Mouse (Mus musculus): ENCODE data around the gene Tmem189.
A peak's percentile ranks its signal among the peaks of the same experiment; 100 is the strongest.
"Not testable (repeated sequence)": the region's sequence is repeated elsewhere in the genome, so short reads cannot be mapped to it uniquely, and the experiment has no call there.

Gene Tmem189

GRCm38 (mm10) chr2:167649290-167650032 lies 40.2 kb downstream of the Tmem189 start:
- DNase-seq (ENCODE audit: low spot score): no peak

GRCm38 (mm10) chr2:167646411-167646810 lies 43.2 kb downstream of the Tmem189 start:
- no peak for DNase-seq (ENCODE audit: low spot score)

DNA sequence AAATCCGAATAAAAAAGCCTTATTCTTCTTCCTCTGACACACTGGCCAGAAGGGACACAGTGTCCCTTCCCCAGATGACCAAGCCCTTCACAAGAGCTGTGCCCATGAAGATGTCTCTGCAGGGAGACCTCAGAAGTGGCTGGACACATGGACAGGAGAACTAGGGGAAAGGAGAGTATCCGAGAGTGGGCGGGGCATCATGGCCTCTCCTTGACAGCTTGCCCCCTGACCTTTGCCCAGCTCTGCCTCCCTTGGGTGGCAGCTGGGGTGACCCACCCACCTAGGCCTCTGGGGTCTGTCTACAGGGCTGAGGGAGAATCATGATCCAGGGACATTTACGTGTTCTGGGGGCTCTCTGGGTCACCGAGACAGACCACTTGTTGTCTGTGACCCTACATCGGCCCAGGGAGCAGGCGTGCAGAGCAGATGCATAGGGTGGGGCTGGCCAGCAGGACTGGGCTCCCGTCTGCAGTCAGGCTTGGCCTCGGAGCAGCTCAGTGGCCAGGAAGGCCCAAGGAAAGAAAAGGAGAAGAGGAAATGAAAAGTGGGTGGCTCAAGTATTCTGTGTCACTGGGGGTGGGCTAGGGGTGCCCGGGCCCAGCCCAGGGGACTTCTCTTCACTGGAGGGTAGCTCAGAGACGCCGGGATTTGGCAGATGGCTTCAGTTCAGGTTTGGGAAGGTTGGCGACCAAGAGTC lies 46.1 kb downstream of the Tmem189 start:
- DNase-seq (ENCODE audit: low spot score): not testable (repeated sequence)

GRCm38 (mm10) chr2:167642164-167642563 lies 47.5 kb downstream of the Tmem189 start:
- DNase-seq (ENCODE audit: low spot score): no peak

DNA sequence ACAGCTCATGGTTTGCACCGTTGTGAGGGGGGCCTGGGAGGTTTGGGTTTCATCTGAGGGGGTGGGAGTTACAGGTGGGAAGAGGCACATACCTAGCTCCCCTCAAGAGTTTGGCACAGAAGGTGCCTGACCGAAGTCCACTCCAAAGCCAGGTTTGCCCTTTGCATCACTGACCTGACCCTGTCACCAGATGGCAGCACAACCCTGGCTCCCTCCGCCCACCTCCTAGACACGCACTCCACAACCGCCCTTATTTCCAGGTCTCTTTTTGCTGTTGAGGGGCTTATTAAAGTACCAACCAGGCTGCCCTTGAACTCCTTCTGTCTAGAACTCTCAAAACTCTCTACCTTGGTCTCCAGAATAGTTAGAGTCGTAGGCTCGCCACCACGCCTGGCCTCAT lies 48.3 kb downstream of the Tmem189 start:
- no peak for DNase-seq (ENCODE audit: low spot score)

- no peak for DNase-seq (ENCODE audit: low spot score)
Measured at GRCm38 (mm10) chr2:167640279-167640678, 49.3 kb downstream of the Tmem189 start.

DNA sequence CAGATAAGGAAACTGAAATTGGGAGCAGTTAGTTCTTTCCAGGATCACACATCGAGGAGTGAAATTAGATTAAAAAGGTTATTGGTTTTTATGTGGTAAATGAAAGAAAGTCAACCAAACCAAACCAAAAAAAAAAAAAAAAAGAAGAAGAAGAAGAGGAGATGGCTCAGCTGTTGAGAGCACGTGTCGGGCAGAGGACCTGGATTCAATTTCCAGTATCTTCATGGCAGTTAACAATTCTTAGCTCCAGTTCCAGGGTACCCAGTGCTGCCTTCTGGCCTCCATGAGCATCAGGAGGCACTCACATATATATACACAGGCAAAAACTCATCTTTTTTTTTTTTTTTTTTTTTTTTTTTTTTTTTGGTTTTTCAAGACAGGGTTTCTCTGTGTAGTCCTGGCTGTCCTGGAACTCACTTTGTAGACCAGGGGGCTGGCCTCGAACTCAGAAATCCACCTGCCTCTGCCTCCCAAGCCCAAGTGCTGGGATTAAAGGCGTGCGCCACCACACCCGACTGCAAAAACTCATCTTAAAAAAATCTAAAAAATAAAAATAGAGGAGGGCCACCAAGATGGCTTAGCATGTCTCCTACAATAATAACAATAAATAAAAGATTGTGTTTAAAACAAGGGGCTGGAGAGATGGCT lies 54.6 kb downstream of the Tmem189 start:
- no peak for DNase-seq (ENCODE audit: low spot score)

DNA sequence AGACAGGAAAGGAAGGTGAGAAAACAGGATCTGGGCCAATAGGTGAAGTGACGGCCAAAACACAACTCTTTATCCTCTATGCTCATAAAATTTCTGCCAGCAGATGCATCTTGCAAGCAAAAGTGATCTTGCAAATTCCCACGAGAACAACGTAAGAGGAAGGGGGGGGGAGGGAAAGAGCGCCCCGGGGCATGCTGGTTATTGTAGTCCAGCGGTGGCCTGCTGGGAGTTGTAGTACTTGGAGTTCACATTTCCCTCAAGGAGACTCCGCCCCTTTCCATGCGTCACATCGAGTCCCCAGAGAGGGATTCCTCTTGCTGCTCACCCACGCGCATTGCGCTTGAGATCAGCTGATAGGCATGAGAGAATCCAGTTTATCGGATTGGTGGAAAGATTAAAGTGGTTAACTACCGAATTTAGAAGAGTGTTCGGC lies 55.3 kb downstream of the Tmem189 start:
- DNase-seq (ENCODE audit: low spot score): peak; percentile 69

DNA sequence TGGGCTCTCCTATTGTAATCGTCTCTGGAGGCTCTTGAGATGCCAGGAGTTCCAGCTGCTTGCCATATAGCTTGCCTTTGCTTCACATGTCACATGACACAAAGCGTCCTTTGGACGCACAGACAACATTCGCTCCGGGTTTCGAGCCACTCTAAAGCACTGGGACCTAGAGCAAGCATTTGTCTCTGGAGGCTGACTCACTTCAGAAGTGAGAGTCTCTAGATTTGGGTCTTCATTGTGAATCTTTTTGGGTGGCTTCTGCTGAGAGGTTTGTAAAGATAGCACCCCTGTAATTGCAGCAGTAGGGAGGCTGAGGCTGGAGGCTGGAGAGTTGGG lies 56.1 kb downstream of the Tmem189 start:
- no peak for DNase-seq (ENCODE audit: low spot score)

- no peak for DNase-seq (ENCODE audit: low spot score)
Measured at GRCm38 (mm10) chr2:167632731-167633536, 56.7 kb downstream of the Tmem189 start.

- peak; percentile 98 for DNase-seq (ENCODE audit: low spot score)
Measured at GRCm38 (mm10) chr2:167631591-167632448, 57.8 kb downstream of the Tmem189 start, which contains the start of gene Ube2v1. Gene Ube2v1, minus strand, starts transcription at chr2:167632095.

- no peak for DNase-seq (ENCODE audit: low spot score)
Measured at GRCm38 (mm10) chr2:167631181-167631590, 58.4 kb downstream of the Tmem189 start.

GRCm38 (mm10) chr2:167630421-167630820 lies 59.2 kb downstream of the Tmem189 start:
- DNase-seq (ENCODE audit: low spot score): no peak

DNA sequence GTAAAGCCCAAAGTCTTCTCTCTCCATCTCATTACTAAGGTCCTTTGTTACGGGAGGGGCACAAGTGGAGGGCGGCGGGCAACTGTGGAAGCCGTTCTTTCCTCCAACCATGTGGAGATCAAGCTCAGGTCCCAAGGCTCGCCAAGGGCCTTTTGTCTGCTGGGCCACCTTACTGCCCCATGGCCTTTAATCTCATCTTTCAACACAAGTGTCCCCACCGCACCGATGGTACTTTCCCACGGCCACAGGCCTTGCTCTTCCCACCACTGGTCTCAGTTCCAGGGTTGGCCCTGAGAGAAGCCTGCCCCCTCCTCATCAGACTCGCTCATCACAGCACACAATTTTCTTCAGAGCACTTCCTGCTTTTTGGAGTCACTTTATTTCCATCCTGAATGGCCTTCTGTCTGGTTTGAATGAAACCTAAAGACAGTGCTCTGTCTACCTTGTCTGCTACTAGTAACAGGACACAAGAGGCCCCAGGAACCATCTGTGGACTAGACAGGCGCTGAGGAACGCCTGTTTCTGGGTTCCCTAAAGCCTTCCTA lies 59.9 kb downstream of the Tmem189 start:
- DNase-seq (ENCODE audit: low spot score): no peak

- no peak for DNase-seq (ENCODE audit: low spot score)
Measured at GRCm38 (mm10) chr2:167628872-167629271, 60.8 kb downstream of the Tmem189 start.

- DNase-seq (ENCODE audit: low spot score): no peak
Measured at GRCm38 (mm10) chr2:167627019-167627418, 62.6 kb downstream of the Tmem189 start.

DNA sequence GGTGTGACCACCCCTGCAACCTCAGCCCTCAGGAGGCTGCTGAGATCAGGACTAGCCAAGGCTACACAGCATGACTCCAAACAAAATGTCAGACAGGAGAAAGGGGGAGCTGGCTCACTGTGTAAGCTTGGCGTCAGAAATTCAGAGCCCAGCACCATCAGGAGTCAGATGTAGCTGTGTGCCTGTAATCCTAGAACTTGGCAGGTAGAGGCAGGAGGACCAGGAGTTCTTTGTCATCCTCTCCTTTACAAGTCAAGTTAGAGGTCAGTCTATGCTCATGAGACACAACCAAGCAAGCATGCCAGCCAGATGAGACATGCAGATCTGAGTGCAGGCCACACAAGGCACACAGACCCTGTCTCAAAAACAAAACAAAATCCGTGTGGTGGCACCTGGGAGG lies 64.0 kb downstream of the Tmem189 start:
- no peak for DNase-seq (ENCODE audit: low spot score)

DNA sequence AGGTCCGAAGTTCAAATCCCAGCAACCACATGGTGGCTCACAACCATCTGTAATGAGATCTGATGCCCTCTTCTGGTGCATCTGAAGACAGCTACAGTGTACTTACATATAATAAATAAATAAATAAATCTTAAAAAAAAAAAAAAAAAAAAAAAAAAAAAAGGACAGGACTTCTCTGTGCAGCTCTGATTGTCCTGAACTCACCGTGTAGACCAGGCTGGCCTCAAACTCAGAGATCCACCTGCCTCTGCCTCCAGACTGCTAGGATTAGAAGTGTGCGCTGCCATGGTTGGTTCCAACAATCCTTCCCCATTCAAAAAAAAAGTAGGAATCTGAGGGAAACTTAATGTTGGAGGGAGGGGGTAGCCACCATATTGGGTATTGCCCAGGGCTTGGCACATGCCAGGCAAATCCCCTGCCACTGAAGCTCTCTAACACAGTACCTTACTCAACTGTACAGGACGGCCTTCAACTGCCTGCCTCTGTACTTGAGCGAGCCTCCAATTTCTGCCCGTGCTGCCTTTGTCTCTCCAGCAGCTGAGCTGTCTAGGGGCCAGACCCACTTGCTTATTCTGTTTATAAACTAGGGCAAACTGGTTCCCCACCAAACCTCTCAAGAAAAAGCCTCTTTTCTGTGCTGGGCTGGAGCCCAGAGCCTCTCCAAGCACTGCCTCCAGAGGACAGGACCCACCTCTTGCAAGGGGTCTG lies 65.1 kb downstream of the Tmem189 start:
- DNase-seq (ENCODE audit: low spot score): no peak

DNA sequence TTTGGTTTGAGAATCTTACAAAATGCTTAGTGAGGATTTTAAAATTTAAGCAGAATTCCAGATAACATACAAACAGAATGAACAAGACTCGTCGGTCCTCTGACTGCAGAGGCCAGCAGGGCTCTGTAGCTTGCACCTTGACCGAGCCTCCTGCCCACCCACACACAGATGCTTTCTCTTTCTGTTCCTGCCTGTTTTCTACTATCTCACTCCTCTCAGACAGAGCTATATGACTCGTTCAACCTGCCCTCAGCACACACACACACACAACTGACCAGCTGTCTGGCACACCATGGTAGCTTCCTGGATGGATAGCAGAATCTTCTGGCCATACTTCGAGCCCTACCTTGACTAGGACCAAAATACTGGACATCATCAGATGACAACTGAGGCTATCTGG lies 66.7 kb downstream of the Tmem189 start:
- no peak for DNase-seq (ENCODE audit: low spot score)

DNA sequence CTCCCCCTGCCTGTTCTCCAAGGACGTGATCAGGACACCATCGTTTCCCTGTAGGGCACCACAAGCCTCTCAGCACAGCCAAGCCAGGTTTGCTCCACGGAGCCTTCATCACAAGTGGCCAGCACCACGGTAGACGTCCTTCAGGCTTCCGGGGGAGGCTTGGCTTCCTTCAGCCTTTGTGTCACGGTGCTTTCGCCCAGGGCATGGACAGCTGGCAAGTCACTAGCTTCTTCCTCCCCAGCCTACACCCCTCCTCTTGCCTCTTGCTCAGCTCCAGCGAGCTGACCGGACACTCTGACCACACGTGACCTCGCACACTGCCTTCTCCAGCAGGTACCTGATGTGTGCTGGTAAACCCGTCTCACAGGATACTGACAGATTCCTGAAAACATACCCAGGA lies 67.3 kb downstream of the Tmem189 start:
- DNase-seq (ENCODE audit: low spot score): no peak

Measured in ovary, postnatal 10 days (tissue).